Mouse (Mus musculus) testis, postnatal 14 days (tissue): ENCODE data around the gene Selenov.

Experiments used
- DNase-seq: peaks from one replicate; pipeline ENCODE4 v3.0.0; 2021; ENCODE audit warnings: low spot score

The Selenov gene

GRCm38 (mm10) chr7:28290638-28291590 lies at the start of gene Selenov:
Gene Selenov (minus strand): TSS chr7:28291186.
- DNase-seq, result no peak

- DNase-seq, result peak; percentile 83
Observed at GRCm38 (mm10) chr7:28339213-28339917, 48.4 kb upstream of the Selenov start.

- peak; percentile 99 for DNase-seq
Observed at GRCm38 (mm10) chr7:28338108-28338998, 47.4 kb upstream of the Selenov start, which contains the start of gene Supt5. Gene Supt5 (minus strand): TSS chr7:28338746.

- DNase-seq, result no peak
Observed at GRCm38 (mm10) chr7:28335471-28335870, 44.5 kb upstream of the Selenov start.

GRCm38 (mm10) chr7:28334534-28334933 lies 43.5 kb upstream of the Selenov start:
- no peak for DNase-seq

- DNase-seq, result no peak
Observed at GRCm38 (mm10) chr7:28328260-28328659, 37.3 kb upstream of the Selenov start.

- DNase-seq, result no peak
Observed at GRCm38 (mm10) chr7:28326457-28326856, 35.5 kb upstream of the Selenov start.

GRCm38 (mm10) chr7:28325293-28325692 lies 34.3 kb upstream of the Selenov start:
- no peak for DNase-seq

- DNase-seq, result no peak
Observed at GRCm38 (mm10) chr7:28321974-28322720, 31.2 kb upstream of the Selenov start.

GRCm38 (mm10) chr7:28318714-28319113 lies 27.7 kb upstream of the Selenov start:
- DNase-seq, result no peak

GRCm38 (mm10) chr7:28318036-28318435 lies 27.1 kb upstream of the Selenov start:
- DNase-seq, result no peak

GRCm38 (mm10) chr7:28311926-28312543 lies 21.0 kb upstream of the Selenov start, which contains the start of gene Timm50:
Gene Timm50 (minus strand): TSS chr7:28312072.
- DNase-seq, result peak; percentile 99

- no peak for DNase-seq
Observed at GRCm38 (mm10) chr7:28311151-28311925, 20.4 kb upstream of the Selenov start.

GRCm38 (mm10) chr7:28309737-28310136 lies 18.8 kb upstream of the Selenov start:
- DNase-seq, result no peak

- no peak for DNase-seq
Observed at GRCm38 (mm10) chr7:28306216-28306615, 15.2 kb upstream of the Selenov start.

GRCm38 (mm10) chr7:28305641-28306040 lies 14.7 kb upstream of the Selenov start:
- DNase-seq, result no peak

GRCm38 (mm10) chr7:28301616-28302433 lies 10.8 kb upstream of the Selenov start, which contains the start of gene Dll3:
Gene Dll3 (minus strand): TSS chr7:28302238.
- DNase-seq, result peak; percentile 65

GRCm38 (mm10) chr7:28298837-28299625 lies 8.0 kb upstream of the Selenov start:
- peak; percentile 52 for DNase-seq
